23 mouse cellular contexts compared by ENCODE assay signal in genomic region chr1:68830501-68831239, GRCm38 (mm10).
DNase-seq lines count a peak whose midpoint lies in the region; ATAC-seq and TF ChIP-seq lines count a peak whose summit lies in the region.
"Had no signal": no experiment of that assay in that cellular context is flagged by ENCODE, and none has a peak within 500 bp of the region (broad histone marks: within the 10 kb centered on the region; RNA-seq: fewer than 3 reads in every experiment).

No protein-coding gene starts in this region.

- peak; percentile 57 to 77 for DNase-seq in cerebellum, postnatal 10 days
- no peak for DNase-seq in cerebellum, adult 18-20 months
- DNase-seq in forebrain, embryonic 10.5 days (ENCODE audit: extremely low spot score, low spot score), result no peak
- DNase-seq in forebrain, postnatal 0 days, result no peak
- DNase-seq in midbrain, embryonic 11.5 days (ENCODE audit: low spot score, missing footprints), result no peak
- no peak for DNase-seq in urinary bladder, postnatal 14 days (ENCODE audit: low spot score)
- DNase-seq: adrenal gland, postnatal 10 days; cerebellum, adult 9-10 months; gastrocnemius, postnatal 36 days; heart, postnatal 4 days; kidney, postnatal 25 days; liver; lung, postnatal 36 days; thymus, postnatal 14 days had no signal

- no peak overlapping the region for H3K4me2 ChIP-seq in forebrain, postnatal 0 days (ENCODE audit: low read depth)
- H3K4me2 ChIP-seq in midbrain, embryonic 11.5 days, result no peak overlapping the region
- H3K4me2 ChIP-seq in midbrain, embryonic 16.5 days (ENCODE audit: low read length), result no peak overlapping the region
- H3K4me2 ChIP-seq: liver, embryonic 15.5 days; lung, embryonic 15.5 days; neural tube, embryonic 13.5 days had no signal

- H3K36me3 ChIP-seq in forebrain, embryonic 10.5 days (replicated peaks), result no peaks in the 10 kb centered on the region
- no peaks in the 10 kb centered on the region for H3K36me3 ChIP-seq in forebrain, postnatal 0 days (ENCODE audit: insufficient read depth)
- no peaks in the 10 kb centered on the region for H3K36me3 ChIP-seq in midbrain, embryonic 11.5 days (ENCODE audit: control insufficient read depth, insufficient read depth, low read length)
- H3K36me3 ChIP-seq in midbrain, embryonic 16.5 days (ENCODE audit: control insufficient read depth, insufficient read depth, low read length), result no peaks in the 10 kb centered on the region
- H3K36me3 ChIP-seq: limb, embryonic 10.5 days; liver, embryonic 15.5 days; lung, embryonic 15.5 days; neural tube, embryonic 13.5 days had no signal

- ATAC-seq in forebrain, postnatal 0 days, result no peak
- peak; percentile 61 for ATAC-seq in midbrain, embryonic 11.5 days (ENCODE audit: low FRiP score)
- ATAC-seq in midbrain, embryonic 16.5 days, result no peak
- ATAC-seq: intestine, postnatal 0 days had no signal

- peaks cover 18% of the 10 kb centered on the region for H3K4me1 ChIP-seq in forebrain, embryonic 10.5 days
- no peaks in the 10 kb centered on the region for H3K4me1 ChIP-seq in forebrain, postnatal 0 days (ENCODE audit: insufficient read depth)
- H3K4me1 ChIP-seq in midbrain, embryonic 11.5 days (ENCODE audit: control insufficient read depth, insufficient read depth, low read length), result peaks cover 10% of the 10 kb centered on the region
- H3K4me1 ChIP-seq in midbrain, embryonic 16.5 days (ENCODE audit: control insufficient read depth, insufficient read depth, low read length), result peaks cover 3% of the 10 kb centered on the region; the same call in 1 of the 2 replicates
- H3K4me1 ChIP-seq: limb, embryonic 10.5 days; liver, embryonic 15.5 days; lung, embryonic 15.5 days; megakaryocyte, embryonic 14.5 days had no signal

- H3K4me3 ChIP-seq in forebrain, embryonic 10.5 days, result no peak overlapping the region
- no peak overlapping the region for H3K4me3 ChIP-seq in forebrain, postnatal 0 days (ENCODE audit: low read depth, low read length)
- H3K4me3 ChIP-seq in midbrain, embryonic 11.5 days (ENCODE audit: low read depth, low read length), result no peak overlapping the region
- H3K4me3 ChIP-seq in midbrain, embryonic 16.5 days (ENCODE audit: low read depth, low read length), result no peak overlapping the region
- H3K4me3 ChIP-seq: layer of hippocampus, adult 2 months; limb, embryonic 10.5 days; liver, embryonic 15.5 days; lung, embryonic 15.5 days; megakaryocyte, embryonic 14.5 days; myocyte; neural tube, embryonic 13.5 days had no signal

- no peaks in the 10 kb centered on the region for H3K27me3 ChIP-seq in forebrain, embryonic 10.5 days (ENCODE audit: poor library complexity, severe bottlenecking)
- no peaks in the 10 kb centered on the region for H3K27me3 ChIP-seq in forebrain, postnatal 0 days (ENCODE audit: insufficient read depth, low read length)
- H3K27me3 ChIP-seq in midbrain, embryonic 11.5 days (ENCODE audit: control insufficient read depth, insufficient read depth, low read length), result no peaks in the 10 kb centered on the region
- no peaks in the 10 kb centered on the region for H3K27me3 ChIP-seq in midbrain, embryonic 16.5 days (ENCODE audit: control insufficient read depth, insufficient read depth, low read depth, low read length)
- H3K27me3 ChIP-seq: liver, embryonic 15.5 days; lung, embryonic 15.5 days; megakaryocyte, embryonic 14.5 days; neural tube, embryonic 13.5 days had no signal

- WGBS in forebrain, embryonic 10.5 days, result 83% methylated on average over 2 of the region's 2 CpGs
- 61% methylated on average over 2 of the region's 2 CpGs for WGBS in forebrain, postnatal 0 days
- 83% methylated on average over 2 of the region's 2 CpGs for WGBS in midbrain, embryonic 11.5 days
- 65% methylated on average over 2 of the region's 2 CpGs for WGBS in midbrain, embryonic 16.5 days

- TF ChIP-seq CTCF in forebrain, postnatal 0 days (IDR thresholded peaks at IDR 0.05; ENCODE audit: low read depth), result no peak

- H3K9ac ChIP-seq in forebrain, postnatal 0 days, result no peak overlapping the region
- H3K9ac ChIP-seq in midbrain, embryonic 11.5 days (ENCODE audit: low read length), result no peak overlapping the region
- H3K9ac ChIP-seq in midbrain, embryonic 16.5 days (ENCODE audit: low read depth, low read length), result no peak overlapping the region
- H3K9ac ChIP-seq: liver, embryonic 15.5 days; lung, embryonic 15.5 days; neural tube, embryonic 13.5 days had no signal

- H3K27ac ChIP-seq in forebrain, embryonic 10.5 days, result peak overlapping the region; percentile 36; the same call in 1 of the 2 replicates
- H3K27ac ChIP-seq in forebrain, postnatal 0 days (ENCODE audit: low read depth, low read length), result no peak overlapping the region
- no peak overlapping the region for H3K27ac ChIP-seq in midbrain, embryonic 11.5 days (ENCODE audit: low read depth, low read length)
- H3K27ac ChIP-seq in midbrain, embryonic 16.5 days (ENCODE audit: low read length), result no peak overlapping the region
- H3K27ac ChIP-seq: layer of hippocampus, adult 2 months; limb, embryonic 10.5 days; liver, embryonic 15.5 days; lung, embryonic 15.5 days; neural tube, embryonic 13.5 days had no signal

- no peaks in the 10 kb centered on the region; the same call in 1 of the 2 replicates for H3K9me3 ChIP-seq in forebrain, embryonic 10.5 days
- H3K9me3 ChIP-seq in forebrain, postnatal 0 days (ENCODE audit: low read length), result no peaks in the 10 kb centered on the region
- no peaks in the 10 kb centered on the region for H3K9me3 ChIP-seq in midbrain, embryonic 11.5 days (ENCODE audit: control insufficient read depth, low read length)
- H3K9me3 ChIP-seq in midbrain, embryonic 16.5 days (replicated peaks; ENCODE audit: control insufficient read depth, low read length, poor library complexity, severe bottlenecking), result no peaks in the 10 kb centered on the region
- H3K9me3 ChIP-seq: limb, embryonic 10.5 days; liver, embryonic 15.5 days; lung, embryonic 15.5 days; megakaryocyte, embryonic 14.5 days; neural tube, embryonic 13.5 days had no signal

Comparison
In these comparisons a context has a peak if more than half of its experiments do, and no peak if none do; other contexts are left out.
1. DNase-seq: peak in cerebellum, postnatal 10 days (2 of 2); none in cerebellum, adult 18-20 months (0 of 2), forebrain, embryonic 10.5 days (single experiment), forebrain, postnatal 0 days (single experiment), midbrain, embryonic 11.5 days (single experiment) and urinary bladder, postnatal 14 days (single experiment).